Comparison of ENCODE assay signal across 27 mouse cellular contexts in genomic region chr1:130872912-130873311, GRCm38 (mm10). TPM values are rescaled to one million over a fixed set of nuclear protein-coding genes. Genes with fewer than 3 reads are reported as not detected.
A peak's percentile ranks its signal among the peaks of the same experiment; 100 is the strongest.
DNase-seq lines count a peak whose midpoint lies in the region; ATAC-seq and TF ChIP-seq lines count a peak whose summit lies in the region.
"Had no signal": no experiment of that assay in that cellular context is flagged by ENCODE, and none has a peak within 500 bp of the region (broad histone marks: within the 10 kb centered on the region; RNA-seq: fewer than 3 reads in every experiment).

No protein-coding gene starts in this region.

- 90% methylated on average over 2 of the region's 2 CpGs for WGBS in hindbrain, embryonic 12.5 days
- 92% methylated on average over 2 of the region's 2 CpGs for WGBS in kidney, embryonic 16.5 days
- WGBS in liver, postnatal 0 days (ENCODE audit: insufficient replicate concordance): 39% methylated on average over 2 of the region's 2 CpGs

- TF ChIP-seq EP300 in liver, postnatal 0 days (IDR thresholded peaks at IDR 0.05; ENCODE audit: low read depth): no peak

- peak; percentile 42 for DNase-seq in heart, adult 11 months
- DNase-seq in heart, postnatal 36 days: no peak
- no peak for DNase-seq in liver, postnatal 0 days
- DNase-seq: adrenal gland, postnatal 10 days; cerebellum, adult 11 months; cerebellum, adult 8-10 months; cerebellum, postnatal 14 days; gastrocnemius, postnatal 10 days had no signal

- no peak overlapping the region for H3K27ac ChIP-seq in hindbrain, embryonic 12.5 days
- no peak overlapping the region for H3K27ac ChIP-seq in kidney, embryonic 16.5 days (ENCODE audit: low read length)
- H3K27ac ChIP-seq in liver, postnatal 0 days (ENCODE audit: low read depth): no peak overlapping the region
- H3K27ac ChIP-seq: embryonic facial prominence, embryonic 13.5 days; forebrain, embryonic 12.5 days; hindbrain, embryonic 13.5 days; hindbrain, postnatal 0 days had no signal

- TF ChIP-seq CTCF in liver, postnatal 0 days (IDR thresholded peaks at IDR 0.05; ENCODE audit: low read depth): no peak

- H3K9ac ChIP-seq in hindbrain, embryonic 12.5 days: no peak overlapping the region
- H3K9ac ChIP-seq in kidney, embryonic 16.5 days (replicated peaks; ENCODE audit: low read length): no peak overlapping the region
- no peak overlapping the region for H3K9ac ChIP-seq in liver, postnatal 0 days (replicated peaks)
- H3K9ac ChIP-seq: embryonic facial prominence, embryonic 13.5 days; forebrain, embryonic 12.5 days; heart, embryonic 12.5 days; hindbrain, embryonic 13.5 days had no signal

- H3K9me3 ChIP-seq in hindbrain, embryonic 12.5 days (replicated peaks): no peaks in the 10 kb centered on the region
- no peaks in the 10 kb centered on the region for H3K9me3 ChIP-seq in kidney, embryonic 16.5 days (ENCODE audit: low read length)
- H3K9me3 ChIP-seq in liver, postnatal 0 days (ENCODE audit: low read length): no peaks in the 10 kb centered on the region
- H3K9me3 ChIP-seq: embryonic facial prominence, embryonic 13.5 days; forebrain, embryonic 12.5 days; heart, embryonic 12.5 days; hindbrain, embryonic 13.5 days had no signal

- H3K4me3 ChIP-seq in hindbrain, embryonic 12.5 days: no peak overlapping the region
- H3K4me3 ChIP-seq in kidney, embryonic 16.5 days (ENCODE audit: low read length): no peak overlapping the region
- H3K4me3 ChIP-seq in liver, postnatal 0 days (ENCODE audit: low read depth, low read length): no peak overlapping the region
- H3K4me3 ChIP-seq: embryonic facial prominence, embryonic 13.5 days; forebrain, embryonic 12.5 days; heart, embryonic 12.5 days; hindbrain, embryonic 13.5 days had no signal

- ATAC-seq in common myeloid progenitor, adult 5-6 weeks (replicated peaks; ENCODE audit: low read depth, poor library complexity, severe bottlenecking): peak; percentile 82
- peak; percentile 57 for ATAC-seq in megakaryocyte progenitor cell, adult 5-6 weeks (replicated peaks; ENCODE audit: poor library complexity)
- no peak for ATAC-seq in hindbrain, embryonic 12.5 days (ENCODE audit: low FRiP score)
- no peak for ATAC-seq in kidney, embryonic 16.5 days (ENCODE audit: low FRiP score, low TSS enrichment)
- ATAC-seq in liver, postnatal 0 days: no peak
- ATAC-seq: forebrain, embryonic 16.5 days; hindbrain, postnatal 0 days had no signal

- intact Hi-C loops in heart, postnatal 36 days (cut with DNase I): loop anchor here (5.0 kb wide), 1 partner anchor 326 kb away; no protein-coding TSS in a partner anchor

- no peaks in the 10 kb centered on the region for H3K36me3 ChIP-seq in hindbrain, embryonic 12.5 days
- H3K36me3 ChIP-seq in kidney, embryonic 16.5 days (ENCODE audit: insufficient read depth, low read length): no peaks in the 10 kb centered on the region
- no peaks in the 10 kb centered on the region for H3K36me3 ChIP-seq in liver, postnatal 0 days (replicated peaks; ENCODE audit: insufficient read depth, low read length)
- H3K36me3 ChIP-seq: embryonic facial prominence, embryonic 13.5 days; forebrain, embryonic 12.5 days; heart, embryonic 12.5 days; hindbrain, embryonic 13.5 days had no signal

- no peak overlapping the region for H3K4me2 ChIP-seq in hindbrain, embryonic 12.5 days (replicated peaks)
- H3K4me2 ChIP-seq in kidney, embryonic 16.5 days (replicated peaks; ENCODE audit: low read depth, low read length): no peak overlapping the region
- no peak overlapping the region for H3K4me2 ChIP-seq in liver, postnatal 0 days (ENCODE audit: low read depth, low read length)
- H3K4me2 ChIP-seq: embryonic facial prominence, embryonic 13.5 days; forebrain, embryonic 12.5 days; heart, embryonic 12.5 days; hindbrain, embryonic 13.5 days had no signal

- H3K27me3 ChIP-seq in hindbrain, embryonic 12.5 days: peaks cover 8% of the 10 kb centered on the region
- H3K27me3 ChIP-seq in kidney, embryonic 16.5 days (ENCODE audit: insufficient read depth, low read length): peaks cover 8% of the 10 kb centered on the region
- H3K27me3 ChIP-seq in liver, postnatal 0 days (ENCODE audit: insufficient read depth, low read length): peaks cover 5% of the 10 kb centered on the region
- H3K27me3 ChIP-seq: CH12.LX had no signal

- H3K4me1 ChIP-seq in hindbrain, embryonic 12.5 days: peaks cover 1% of the 10 kb centered on the region; the same call in 1 of the 2 replicates
- H3K4me1 ChIP-seq in kidney, embryonic 16.5 days (ENCODE audit: insufficient read depth, low read length): no peaks in the 10 kb centered on the region
- H3K4me1 ChIP-seq in liver, postnatal 0 days (ENCODE audit: insufficient read depth): no peaks in the 10 kb centered on the region

RNA-seq across cellular contexts. Expression of gene Fcmr, which starts 7.4 kb away (rescaled TPM):
- total RNA-seq in heart, postnatal 36 days (2021): 1 to 10 TPM in 1 of 2 experiments, under 1 TPM in 1; 0.72 to 1.3 TPM
- not detected in 2 replicates for total RNA-seq in common myeloid progenitor, adult 5-6 weeks (2017)
- not detected in 2 replicates for total RNA-seq in megakaryocyte progenitor cell, adult 5-6 weeks (2015)
- not detected in 2 replicates for total RNA-seq in megakaryocyte progenitor cell, adult 5-6 weeks (2017)
- polyA plus RNA-seq in hindbrain, embryonic 12.5 days (2016; fragmentation: Nextera tagmentation; extraction: Ambion mirVana): not detected in 2 replicates
- polyA plus RNA-seq in kidney, embryonic 16.5 days (2015; fragmentation: Nextera tagmentation; extraction: Ambion mirVana): 0.36 TPM in 1 of 2 replicates, not detected in the other
- polyA plus RNA-seq in liver, postnatal 0 days (2015; fragmentation: Nextera tagmentation; extraction: Ambion mirVana): 1.00 and 1.1 TPM in 2 replicates
- polyA plus RNA-seq: embryonic facial prominence, embryonic 13.5 days; forebrain, embryonic 12.5 days; forebrain, embryonic 16.5 days had no signal

RNA-seq across cellular contexts. Expression of gene Il24, which starts 14.3 kb away (rescaled TPM):
- total RNA-seq in heart, postnatal 36 days (2021): not detected
- total RNA-seq in common myeloid progenitor, adult 5-6 weeks (2017): not detected in 2 replicates
- not detected in 2 replicates for total RNA-seq in megakaryocyte progenitor cell, adult 5-6 weeks (2015)
- total RNA-seq in megakaryocyte progenitor cell, adult 5-6 weeks (2017): not detected in 2 replicates
- polyA plus RNA-seq in hindbrain, embryonic 12.5 days (2016; fragmentation: Nextera tagmentation; extraction: Ambion mirVana): not detected in 2 replicates
- polyA plus RNA-seq in kidney, embryonic 16.5 days (2015; fragmentation: Nextera tagmentation; extraction: Ambion mirVana): not detected in 2 replicates
- polyA plus RNA-seq in liver, postnatal 0 days (2015; fragmentation: Nextera tagmentation; extraction: Ambion mirVana): not detected in 2 replicates
- total RNA-seq: adrenal gland, postnatal 10 days; adrenal gland, postnatal 4 days; CH12.LX; gastrocnemius, postnatal 10 days; gastrocnemius, postnatal 4 days; heart, adult 8-10 months; heart, postnatal 25 days; hindbrain, postnatal 0 days had no signal
- polyA plus RNA-seq: brain, embryonic 14.5 days; forebrain, embryonic 12.5 days; forebrain, embryonic 16.5 days; frontal cortex, adult 2 months; heart, embryonic 12.5 days; heart, embryonic 16.5 days; hindbrain, embryonic 13.5 days; hindbrain, postnatal 0 days; intestine, embryonic 14.5 days had no signal

RNA-seq across cellular contexts. Expression of gene Il20, which starts 38.3 kb away (rescaled TPM):
- total RNA-seq in heart, postnatal 36 days (2021): not detected
- total RNA-seq in common myeloid progenitor, adult 5-6 weeks (2017): not detected in 2 replicates
- total RNA-seq in megakaryocyte progenitor cell, adult 5-6 weeks (2015): not detected in 2 replicates
- total RNA-seq in megakaryocyte progenitor cell, adult 5-6 weeks (2017): not detected in 2 replicates
- not detected in 2 replicates for polyA plus RNA-seq in hindbrain, embryonic 12.5 days (2016; fragmentation: Nextera tagmentation; extraction: Ambion mirVana)
- not detected in 2 replicates for polyA plus RNA-seq in kidney, embryonic 16.5 days (2015; fragmentation: Nextera tagmentation; extraction: Ambion mirVana)
- polyA plus RNA-seq in liver, postnatal 0 days (2015; fragmentation: Nextera tagmentation; extraction: Ambion mirVana): not detected in 2 replicates
- total RNA-seq: adrenal gland, postnatal 10 days; adrenal gland, postnatal 4 days; CH12.LX; gastrocnemius, postnatal 10 days; gastrocnemius, postnatal 4 days; heart, adult 8-10 months; heart, postnatal 25 days; hindbrain, postnatal 0 days had no signal
- polyA plus RNA-seq: brain, embryonic 14.5 days; embryonic facial prominence, embryonic 13.5 days; forebrain, embryonic 12.5 days; forebrain, embryonic 16.5 days; frontal cortex, adult 2 months; heart, embryonic 12.5 days; heart, embryonic 16.5 days; hindbrain, embryonic 13.5 days; hindbrain, postnatal 0 days; intestine, embryonic 14.5 days had no signal

RNA-seq across cellular contexts. Expression of gene Pigr, which starts 46.4 kb away (rescaled TPM):
- total RNA-seq in heart, postnatal 36 days (2021): not detected
- not detected in 2 replicates for total RNA-seq in common myeloid progenitor, adult 5-6 weeks (2017)
- not detected in 2 replicates for total RNA-seq in megakaryocyte progenitor cell, adult 5-6 weeks (2015)
- total RNA-seq in megakaryocyte progenitor cell, adult 5-6 weeks (2017): not detected in 2 replicates
- polyA plus RNA-seq in hindbrain, embryonic 12.5 days (2016; fragmentation: Nextera tagmentation; extraction: Ambion mirVana): not detected in 2 replicates
- polyA plus RNA-seq in kidney, embryonic 16.5 days (2015; fragmentation: Nextera tagmentation; extraction: Ambion mirVana): not detected in 2 replicates
- 1.2 TPM in 2 replicates for polyA plus RNA-seq in liver, postnatal 0 days (2015; fragmentation: Nextera tagmentation; extraction: Ambion mirVana)
- total RNA-seq: gastrocnemius, postnatal 10 days; heart, postnatal 25 days; hindbrain, postnatal 0 days had no signal
- polyA plus RNA-seq: embryonic facial prominence, embryonic 13.5 days; forebrain, embryonic 12.5 days; forebrain, embryonic 16.5 days; heart, embryonic 12.5 days; hindbrain, embryonic 13.5 days; hindbrain, postnatal 0 days had no signal

Comparison
In these comparisons a context has a peak if more than half of its experiments do, and no peak if none do; other contexts are left out.
1. ATAC-seq: peak in common myeloid progenitor, adult 5-6 weeks (single experiment) and megakaryocyte progenitor cell, adult 5-6 weeks (single experiment); none in hindbrain, embryonic 12.5 days (single experiment), kidney, embryonic 16.5 days (single experiment) and liver, postnatal 0 days (single experiment).